Mouse (Mus musculus) brown adipose tissue, adult 24 weeks (tissue): ENCODE data around the gene Pdcd1. TPM values are rescaled to one million over a fixed set of nuclear protein-coding genes. Genes with fewer than 3 reads are reported as not detected.
"Not testable (repeated sequence)": the region's sequence is repeated elsewhere in the genome, so short reads cannot be mapped to it uniquely, and the experiment has no call there.

Source experiments
- H3K27ac ChIP-seq: fragments of 200-500 bp; replicated peaks from 2 replicates; pipeline ENCODE4 v1.5.1; 2012; ENCODE audit warnings: low read depth, mild to moderate bottlenecking, low read length
- H3K4me1 ChIP-seq: fragments of 200-500 bp; 2 replicates; pipeline ENCODE4 v1.6.1; 2012; ENCODE audit warnings: low read length, mixed read lengths; ENCODE audit not compliant: control insufficient read depth, insufficient read depth, insufficient read length
- H3K4me3 ChIP-seq: fragments of 200-500 bp; 2 replicates; pipeline ENCODE4 v1.5.1; 2012; ENCODE audit warnings: low read depth, mild to moderate bottlenecking, low read length, moderate library complexity; ENCODE audit not compliant: insufficient read depth
- polyA plus RNA-seq: library from polyadenylated mRNA; stranded (reverse); fragments of >200 nt; gene quantifications from 2 replicates; pipeline ENCODE4 v1.2.4, GENCODE M21; 2012; ENCODE audit not compliant: missing spikeins, insufficient read depth, insufficient read length

Gene Pdcd1
- polyA plus RNA-seq, 1 experiment = not detected

- not testable (repeated sequence) for H3K4me3 ChIP-seq, H3K27ac ChIP-seq, H3K4me1 ChIP-seq
These were observed 61.3 kb downstream of the Pdcd1 start for GRCm38 (mm10) chr1:93991068-93991467.

- H3K4me3 ChIP-seq, H3K27ac ChIP-seq, H3K4me1 ChIP-seq: not testable (repeated sequence)
These were observed 62.1 kb downstream of the Pdcd1 start, which contains the start of gene Gal3st2c for GRCm38 (mm10) chr1:93990209-93990608. Gene Gal3st2c, plus strand, starts transcription at chr1:93990509.

- no peak overlapping the region for H3K27ac ChIP-seq
- H3K4me3 ChIP-seq = no peak overlapping the region
- H3K4me1 ChIP-seq = no peaks in the 10 kb centered on the region
These were observed 63.6 kb downstream of the Pdcd1 start for GRCm38 (mm10) chr1:93988786-93989185.

Other genes starting within 250 kb of the Pdcd1 start
- gene Ing5, start 248.6 kb downstream of the Pdcd1 start, polyA plus RNA-seq = 5.0 and 6.1 TPM in 2 replicates
- gene D2hgdh, start 227.6 kb downstream of the Pdcd1 start, polyA plus RNA-seq = 23.7 and 30.9 TPM in 2 replicates
- gene Gal3st2, start 191.2 kb downstream of the Pdcd1 start, polyA plus RNA-seq = not detected in 2 replicates
- not detected in 2 replicates for gene Gal3st2b, start 134.2 kb downstream of the Pdcd1 start, polyA plus RNA-seq
- gene Gal3st2c, start 62.0 kb downstream of the Pdcd1 start, polyA plus RNA-seq = not detected in 2 replicates
- not detected in 2 replicates for gene Neu4, start 32.1 kb downstream of the Pdcd1 start, polyA plus RNA-seq